Mouse (Mus musculus): ENCODE data around the gene Tle2. TPM values are rescaled to one million over a fixed set of nuclear protein-coding genes. Genes with fewer than 3 reads are reported as not detected.

The Tle2 gene
- total and polyA plus RNA-seq, 3 experiments: 0.19 to 2.4 TPM; not detected in 1

- H3K4me1 ChIP-seq (ENCODE audit: control insufficient read depth in 1 of 2, insufficient read depth in 2 of 2, low read length in 2 of 2): peaks cover 10 to 15% of the 10 kb centered on the region in 2 experiments
- H3K27me3 ChIP-seq (ENCODE audit: control insufficient read depth in 1 of 2, insufficient read depth in 2 of 2, low read length in 2 of 2): no peaks in the 10 kb centered on the region
- H3K9ac ChIP-seq (ENCODE audit: control insufficient read depth, low read depth, low read length, poor library complexity, severe bottlenecking): no peak overlapping the region; the same call in 1 of the 2 replicates
- no peaks in the 10 kb centered on the region for H3K9me3 ChIP-seq (replicated peaks; ENCODE audit: insufficient read depth, low read length)
- peaks cover 0 to 8% of the 10 kb centered on the region in 2 experiments; a peak in 3 of 4 replicates for H3K36me3 ChIP-seq (ENCODE audit: control insufficient read depth in 1 of 2, insufficient read depth in 2 of 2, low read length in 2 of 2)
- DNase-seq (ENCODE audit: low read depth, low spot score): no peak
- H3K27ac ChIP-seq (ENCODE audit: control insufficient read depth, low read depth, low read length): no peak overlapping the region
- no peak for TF ChIP-seq TBP (IDR thresholded peaks at IDR 0.05; ENCODE audit: low read depth, low read length)
- no peak for TF ChIP-seq POLR2A (IDR thresholded peaks at IDR 0.05; ENCODE audit: control insufficient read depth in 1 of 2, insufficient read depth in 1 of 2, low read depth in 1 of 2, low read length in 2 of 2, poor library complexity in 1 of 2)
- TF ChIP-seq ZKSCAN1 (IDR thresholded peaks at IDR 0.05; ENCODE audit: low read depth, low read length): no peak
- H3K4me3 ChIP-seq (ENCODE audit: control insufficient read depth in 1 of 2, insufficient read depth in 1 of 2, low read depth in 2 of 2, low read length in 2 of 2): no peak overlapping the region
- peaks cover 57% of the 10 kb centered on the region for H3K79me2 ChIP-seq (ENCODE audit: control insufficient read depth, insufficient read depth, low read length, poor library complexity)
These were observed 31.5 kb upstream of the Tle2 start for GRCm38 (mm10) chr10:81542727-81543460.

- H3K4me3 ChIP-seq (ENCODE audit: control insufficient read depth in 1 of 2, insufficient read depth in 1 of 2, low read depth in 2 of 2, low read length in 2 of 2): peak overlapping the region; percentile 91
- peaks cover 56% of the 10 kb centered on the region for H3K79me2 ChIP-seq (ENCODE audit: control insufficient read depth, insufficient read depth, low read length, poor library complexity)
- no peak overlapping the region for H3K27ac ChIP-seq (ENCODE audit: control insufficient read depth, low read depth, low read length)
- no peak for DNase-seq (ENCODE audit: low read depth, low spot score)
- H3K4me1 ChIP-seq (ENCODE audit: control insufficient read depth in 1 of 2, insufficient read depth in 2 of 2, low read length in 2 of 2): peaks cover 10 to 15% of the 10 kb centered on the region in 2 experiments
- H3K36me3 ChIP-seq (ENCODE audit: control insufficient read depth in 1 of 2, insufficient read depth in 2 of 2, low read length in 2 of 2): peaks cover 0 to 8% of the 10 kb centered on the region in 2 experiments; a peak in 3 of 4 replicates
- no peaks in the 10 kb centered on the region for H3K9me3 ChIP-seq (replicated peaks; ENCODE audit: insufficient read depth, low read length)
- H3K9ac ChIP-seq (ENCODE audit: control insufficient read depth, low read depth, low read length, poor library complexity, severe bottlenecking): peak overlapping the region; percentile 93
- TF ChIP-seq JUND (IDR thresholded peaks at IDR 0.05; ENCODE audit: low read depth, low read length): no peak
- no peak for TF ChIP-seq GABPA (IDR thresholded peaks at IDR 0.05; ENCODE audit: low read depth, low read length)
- no peak for TF ChIP-seq E2F4 (IDR thresholded peaks at IDR 0.05; ENCODE audit: borderline replicate concordance, low read depth, low read length)
- no peaks in the 10 kb centered on the region for H3K27me3 ChIP-seq (ENCODE audit: control insufficient read depth in 1 of 2, insufficient read depth in 2 of 2, low read length in 2 of 2)
These were observed 30.7 kb upstream of the Tle2 start for GRCm38 (mm10) chr10:81543633-81544032.

DNA sequence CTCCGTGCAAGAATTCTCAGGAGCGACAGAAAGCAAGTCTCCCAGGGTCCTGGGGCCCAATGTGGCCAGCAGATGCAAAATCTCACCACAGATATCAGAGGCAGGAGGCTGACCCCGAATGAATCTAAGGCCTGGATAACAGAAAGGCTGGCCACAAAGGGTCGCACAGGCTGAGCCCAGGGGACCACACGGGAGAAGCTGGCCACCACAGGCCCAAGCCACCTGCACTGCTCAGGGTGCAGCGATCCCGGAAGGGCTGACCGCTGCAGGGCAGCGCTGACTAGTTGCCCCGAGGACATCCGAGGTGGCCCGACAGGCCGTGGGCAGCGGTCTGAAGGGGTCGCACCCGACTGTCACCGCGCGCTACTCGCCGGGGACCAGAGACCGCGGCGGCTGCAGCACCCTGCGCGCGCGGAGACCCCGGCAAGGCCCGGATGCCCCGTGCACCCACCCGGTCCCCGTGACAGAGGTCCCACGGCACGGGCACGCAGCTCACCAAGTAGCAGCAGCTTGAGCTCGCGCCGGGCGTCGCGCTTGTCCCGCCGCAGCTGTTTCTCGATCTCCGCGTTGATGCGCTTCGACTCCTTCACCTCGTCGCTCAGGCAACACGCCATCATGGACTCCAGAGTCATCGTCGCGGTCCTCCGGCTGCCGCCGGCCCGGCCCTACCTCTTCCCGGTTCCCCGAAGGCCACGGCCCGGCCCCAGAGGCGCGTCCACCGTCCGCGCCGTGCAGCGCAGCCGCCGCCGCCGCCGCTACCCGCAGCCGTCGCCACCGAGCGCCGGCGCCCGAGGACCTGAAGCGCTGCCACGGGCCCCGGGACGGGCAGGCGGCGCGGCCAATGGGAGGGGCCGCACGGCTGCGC lies 29.8 kb upstream of the Tle2 start:
- TF ChIP-seq USF1 (IDR thresholded peaks at IDR 0.05; ENCODE audit: low read depth, low read length) (no peak), CTCF (IDR thresholded peaks at IDR 0.05 in 2 of 3, conservative IDR thresholded peaks at IDR 0.05 in 1 of 3; ENCODE audit: control insufficient read depth in 1 of 3, insufficient read depth in 1 of 3, low read depth in 2 of 3, low read length in 3 of 3, poor library complexity in 1 of 3, severe bottlenecking in 1 of 3) (0 out of 6 replicates have a peak, but pooled peaks of 1 of the 3 experiments have one; percentile 1), ZMIZ1 (IDR thresholded peaks at IDR 0.05; ENCODE audit: low read depth, low read length) (peak; percentile 10; the same call in 1 of the 2 replicates), POLR2A (IDR thresholded peaks at IDR 0.05; ENCODE audit: control insufficient read depth in 1 of 2, insufficient read depth in 1 of 2, low read depth in 1 of 2, low read length in 2 of 2, poor library complexity in 1 of 2) (peak; percentile 65 to 92; a peak in 3 of 4 replicates), NELFE (IDR thresholded peaks at IDR 0.05; ENCODE audit: low read depth, low read length) (peak; percentile 12), MXI1 (IDR thresholded peaks at IDR 0.05; ENCODE audit: low read depth, low read length) (peak; percentile 25; the same call in 1 of the 2 replicates), MAZ (IDR thresholded peaks at IDR 0.05; ENCODE audit: low read depth, low read length) (no peak; the same call in 1 of the 2 replicates)
- H3K79me2 ChIP-seq (ENCODE audit: control insufficient read depth, insufficient read depth, low read length, poor library complexity): peaks cover 48% of the 10 kb centered on the region
- no peak for DNase-seq (ENCODE audit: low read depth, low spot score)
- peak overlapping the region; percentile 91 for H3K4me3 ChIP-seq (ENCODE audit: control insufficient read depth in 1 of 2, insufficient read depth in 1 of 2, low read depth in 2 of 2, low read length in 2 of 2)
- peak overlapping the region; percentile 51 for H3K27ac ChIP-seq (ENCODE audit: control insufficient read depth, low read depth, low read length)
- H3K9ac ChIP-seq (ENCODE audit: control insufficient read depth, low read depth, low read length, poor library complexity, severe bottlenecking): peak overlapping the region; percentile 93
- H3K36me3 ChIP-seq (ENCODE audit: control insufficient read depth in 1 of 2, insufficient read depth in 2 of 2, low read length in 2 of 2): peaks cover 0 to 8% of the 10 kb centered on the region in 2 experiments; a peak in 3 of 4 replicates
- H3K9me3 ChIP-seq (replicated peaks; ENCODE audit: insufficient read depth, low read length): no peaks in the 10 kb centered on the region
- peaks cover 10 to 15% of the 10 kb centered on the region in 2 experiments for H3K4me1 ChIP-seq (ENCODE audit: control insufficient read depth in 1 of 2, insufficient read depth in 2 of 2, low read length in 2 of 2)
- no peaks in the 10 kb centered on the region for H3K27me3 ChIP-seq (ENCODE audit: control insufficient read depth in 1 of 2, insufficient read depth in 2 of 2, low read length in 2 of 2)

Data from MEL (cell line).